Mouse (Mus musculus): ENCODE data around the gene Larp1b.

GRCm38 (mm10) chr3:40987539-40987938, 37.9 kb downstream of the Larp1b start:
- TF ChIP-seq POLR2A (IDR thresholded peaks at IDR 0.05; ENCODE audit: low read depth, low read length) = no peak
- no peak for TF ChIP-seq CTCF (IDR thresholded peaks at IDR 0.05; ENCODE audit: extremely low read depth, insufficient read depth, insufficient read length, insufficient replicate concordance)
